Mouse (Mus musculus) embryo, embryonic 10 days (tissue): ENCODE measurements at regions not wholly inside any gene's neighbourhood (a gene's known extent, or its start where the extent isn't known, plus 50 kb on each side); places are given as distances from the start of the nearest gene placed in this dataset.

ENCODE experiments used
- DNase-seq: peaks from one replicate; pipeline ENCODE4 v3.0.0-alpha.2; 2015; ENCODE audit warnings: low spot score

GRCm38 (mm10) chr4:125203521-125203920, 75.9 kb upstream of the Zc3h12a start:
- DNase-seq = no peak

- no peak for DNase-seq
These were observed 74.1 kb upstream of the Zc3h12a start for GRCm38 (mm10) chr4:125201638-125202325.

DNA sequence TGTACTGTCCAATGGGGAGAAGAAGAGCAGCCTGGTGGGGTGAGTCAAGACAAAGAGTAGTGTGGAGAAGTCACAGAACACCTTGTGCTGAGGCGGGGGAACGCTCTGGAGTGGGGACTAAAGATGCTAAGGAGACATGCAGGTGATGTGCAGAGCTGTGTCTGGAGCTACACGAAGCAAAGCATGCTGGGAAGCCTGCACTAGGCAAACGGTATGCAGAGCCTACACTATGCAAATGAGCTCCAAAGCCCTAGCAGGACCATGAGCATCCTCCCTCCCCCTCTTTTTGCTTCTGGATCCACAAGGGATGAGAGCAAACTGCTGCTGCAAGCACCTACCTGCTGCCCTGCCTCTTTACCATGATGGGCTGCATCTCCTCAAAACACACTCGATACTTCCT, 73.1 kb upstream of the Zc3h12a start:
- no peak for DNase-seq

DNA sequence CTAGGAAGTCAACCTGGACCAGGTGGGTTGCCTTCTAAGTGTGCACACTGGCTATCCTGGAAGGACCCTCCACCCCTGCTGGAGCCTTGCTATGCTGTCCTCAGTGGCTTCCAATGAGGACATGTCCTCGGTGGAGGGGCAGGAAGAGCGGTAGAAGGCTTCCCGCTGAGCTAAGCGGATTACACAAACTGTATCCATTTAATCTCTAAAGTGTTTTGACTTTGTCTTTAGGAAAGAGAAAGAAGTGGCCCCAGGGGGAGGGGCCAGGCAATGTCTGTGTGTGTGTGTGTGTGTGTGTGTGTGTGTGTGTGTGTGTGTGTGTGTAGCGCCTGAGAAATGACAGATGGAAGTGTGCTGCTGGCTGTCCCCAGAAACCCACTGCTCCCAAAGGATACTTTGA, 71.6 kb upstream of the Zc3h12a start:
- DNase-seq = no peak

DNA sequence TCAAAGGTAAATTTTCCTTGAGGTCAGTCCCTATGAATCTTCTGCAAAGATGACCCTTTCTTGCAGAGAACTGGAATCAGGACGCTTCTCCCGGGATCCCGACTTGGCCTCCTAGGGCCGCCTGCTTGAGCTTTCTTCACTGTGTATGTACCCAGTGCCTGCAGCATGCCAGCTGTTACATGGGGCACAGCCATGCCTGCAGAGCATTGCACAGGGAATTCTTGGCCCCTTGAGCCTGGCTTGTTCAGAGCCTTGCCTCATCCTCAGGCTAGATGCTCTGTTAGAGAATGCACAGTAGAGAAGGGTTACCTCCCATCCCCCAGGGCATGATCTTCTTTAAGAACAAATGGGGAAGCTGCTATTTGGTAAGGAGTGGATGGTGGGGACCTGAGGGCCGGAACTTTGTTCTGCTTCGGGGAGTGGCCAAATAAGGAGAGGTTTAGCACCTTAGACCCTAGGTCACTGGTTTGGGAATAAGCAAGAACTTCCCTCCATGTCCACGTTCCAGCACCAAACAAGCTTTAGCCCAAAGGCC, 68.3 kb upstream of the Zc3h12a start:
- no peak for DNase-seq

- DNase-seq = no peak
These were observed 67.2 kb upstream of the Zc3h12a start for GRCm38 (mm10) chr4:125194722-125195380.

DNA sequence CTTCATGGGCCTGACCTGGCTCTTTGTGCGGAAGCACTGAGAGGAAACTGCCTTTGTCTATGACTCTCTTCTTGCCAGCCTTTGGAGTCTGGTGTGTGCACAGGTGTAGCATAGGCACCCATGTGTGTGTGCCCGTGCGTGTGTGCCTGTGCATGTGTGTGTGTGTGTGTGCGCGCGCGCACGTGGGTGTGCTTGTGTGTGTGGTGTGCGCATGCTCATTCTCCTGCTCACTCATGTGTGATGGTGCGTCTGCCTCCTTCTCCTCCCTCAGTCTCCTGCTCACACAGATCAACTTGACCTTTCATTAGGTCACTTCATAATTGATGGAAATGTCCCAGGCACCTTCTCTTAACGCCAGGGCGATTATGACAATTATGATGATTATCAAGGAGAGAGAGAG, 66.7 kb upstream of the Zc3h12a start:
- no peak for DNase-seq

DNA sequence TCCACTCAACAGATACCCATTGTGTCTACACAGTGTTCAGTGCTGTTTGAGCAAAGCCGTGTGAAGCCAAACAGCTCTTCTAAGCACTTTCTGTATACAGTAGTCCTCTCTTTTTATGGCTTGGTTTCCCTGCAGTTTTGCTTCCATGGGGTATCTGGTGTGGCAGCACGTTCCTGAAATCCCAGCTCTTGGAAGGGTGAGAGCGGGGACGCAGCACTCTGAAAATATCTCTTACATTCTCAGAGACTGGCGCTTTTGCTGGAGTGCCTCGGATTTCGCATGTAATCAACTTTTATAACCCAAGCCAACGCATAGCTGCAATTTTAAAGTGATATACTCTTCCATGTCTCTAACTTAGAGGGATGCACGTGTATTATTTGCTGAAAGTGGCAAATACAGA, 64.0 kb upstream of the Zc3h12a start:
- no peak for DNase-seq

DNA sequence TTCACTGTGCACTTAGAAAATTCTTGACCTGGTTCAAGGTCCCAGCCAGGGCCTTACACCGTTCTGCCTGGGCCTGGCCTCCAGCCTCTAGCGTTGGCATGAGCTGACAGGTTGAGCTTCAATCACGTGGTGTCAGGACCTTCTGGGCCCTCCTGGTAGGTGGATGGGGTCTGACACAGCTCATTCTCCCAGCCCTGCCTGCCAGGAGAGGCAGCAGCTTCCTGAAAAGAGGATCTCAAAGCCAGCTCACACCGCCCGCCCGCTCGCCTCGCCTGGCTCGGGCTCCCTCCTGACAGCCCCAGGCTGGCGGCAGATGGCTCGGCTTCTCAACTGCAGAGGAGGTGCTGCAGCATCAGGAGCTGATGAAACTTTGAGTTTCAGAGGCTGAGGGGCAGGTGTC, 63.4 kb upstream of the Zc3h12a start:
- peak; percentile 57 for DNase-seq

DNA sequence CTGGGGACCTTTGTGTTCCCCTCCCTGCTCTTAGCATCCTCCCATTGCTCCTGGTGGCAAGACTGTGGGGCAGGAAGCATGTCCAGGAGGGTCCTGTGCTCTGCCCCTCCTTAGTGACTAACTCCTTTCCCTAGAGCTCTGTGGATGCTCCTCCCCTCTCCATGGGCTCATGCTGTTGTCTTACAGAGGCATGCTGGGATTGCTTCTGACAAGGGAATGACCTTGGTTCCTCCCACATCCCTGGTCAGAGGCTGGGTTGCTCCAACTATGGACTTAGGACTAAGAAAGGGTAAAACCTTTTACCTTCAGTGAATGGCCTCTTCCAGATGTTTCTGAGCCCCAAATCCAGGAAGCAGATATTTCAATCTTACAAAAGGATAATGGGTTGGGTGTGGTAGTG, 62.3 kb upstream of the Zc3h12a start:
- DNase-seq = no peak

- no peak for DNase-seq
These were observed 58.6 kb upstream of the Zc3h12a start for GRCm38 (mm10) chr4:125186246-125186645.

DNA sequence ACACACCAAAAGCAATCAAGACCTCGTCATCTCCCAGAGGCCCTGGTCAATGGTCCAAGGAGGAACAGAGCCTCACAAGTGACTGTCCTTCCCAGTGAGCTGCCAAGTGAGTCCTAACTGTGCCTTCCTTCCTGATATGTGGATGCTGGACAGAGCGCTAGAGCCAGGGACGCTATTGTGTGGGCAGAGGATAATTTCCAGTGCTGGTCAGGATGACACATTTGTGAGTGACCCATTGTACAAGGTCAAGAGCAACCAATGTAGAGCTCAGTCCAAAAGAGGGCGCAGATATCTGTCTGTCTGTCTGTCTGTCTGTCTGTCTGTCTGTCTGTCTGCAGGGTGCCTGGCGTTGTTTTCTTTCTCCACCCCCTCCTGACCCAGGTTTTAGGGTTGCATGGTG, 57.4 kb upstream of the Zc3h12a start:
- no peak for DNase-seq

GRCm38 (mm10) chr4:125180947-125181346, 53.3 kb upstream of the Zc3h12a start:
- no peak for DNase-seq

DNA sequence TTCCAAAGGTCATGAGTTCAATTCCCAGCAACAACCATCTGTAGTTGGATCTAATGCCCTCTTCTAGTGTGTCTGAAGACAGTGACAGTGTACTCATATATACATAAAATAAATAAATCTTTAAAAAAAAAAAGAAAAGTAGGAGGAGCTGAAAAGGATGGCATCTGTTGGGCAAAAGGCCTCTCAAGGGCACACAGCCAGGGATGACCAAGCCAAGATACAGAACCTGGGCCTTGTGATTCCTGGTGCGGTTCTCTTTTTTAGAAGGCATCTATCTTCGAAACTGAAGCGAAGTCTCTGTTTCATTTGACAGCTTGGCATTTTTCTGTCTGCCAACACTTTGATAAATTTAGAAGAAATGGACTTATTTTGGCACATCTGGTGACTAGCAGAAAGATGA, 50.9 kb upstream of the Zc3h12a start:
- no peak for DNase-seq

GRCm38 (mm10) chr4:125177666-125178065, 50.0 kb upstream of the Zc3h12a start:
- no peak for DNase-seq
